Mouse (Mus musculus) heart, adult 2 months (tissue): Measurements from ENCODE around the gene H1f0.

Experiments
- CTCF ChIP-seq: fragments of 200-600 bp; IDR thresholded peaks from 2 replicates; pipeline ENCODE4 v1.8.1; 2022; ENCODE audit warnings: antibody characterized with exemption, mild to moderate bottlenecking, moderate library complexity
- POLR2A ChIP-seq: fragments of 200-500 bp; IDR thresholded peaks from 2 replicates; pipeline ENCODE4 v1.6.1; 2011; ENCODE audit warnings: mild to moderate bottlenecking, low read depth, low read length, control low read depth; ENCODE audit not compliant: insufficient read depth

GRCm38 (mm10) chr15:79003079-79003478, 25.2 kb upstream of the H1f0 start:
- TF ChIP-seq CTCF (no peak), POLR2A (no peak)
